Mouse (Mus musculus) heart, postnatal 0 days (tissue): ENCODE results near the gene Ccdc93.

ENCODE experiments used
- CTCF ChIP-seq: IDR thresholded peaks from 2 replicates; pipeline ENCODE4 v1.5.1; 2016; ENCODE audit warnings: antibody characterized with exemption, control low read depth, low read depth
- EP300 ChIP-seq: IDR thresholded peaks from 2 replicates; pipeline ENCODE4 v1.6.1; 2016; ENCODE audit warnings: antibody characterized with exemption, low read depth

- TF ChIP-seq CTCF (no peak), EP300 (no peak)
Observed at GRCm38 (mm10) chr1:121453053-121453452, 22.2 kb downstream of the Ccdc93 start.
